Mouse (Mus musculus) layer of hippocampus, postnatal 36 days (tissue): ENCODE data around the gene Mrpl43. TPM values are rescaled to one million over a fixed set of nuclear protein-coding genes. Genes with fewer than 3 reads are reported as not detected.
"Not testable (repeated sequence)": the region's sequence is repeated elsewhere in the genome, so short reads cannot be mapped to it uniquely, and the experiment has no call there.

ENCODE experiments used
- DNase-seq, 2 experiments: peaks; one replicate each; pipeline ENCODE4 v3.0.0; 2022
- total RNA-seq, 2 experiments: library from RNA; stranded (reverse); gene quantifications; 2 replicates each; pipeline ENCODE4 v1.2.3; 2021

The Mrpl43 gene
- 10 to 100 TPM; 37.6 to 41.8 TPM for total RNA-seq

DNA sequence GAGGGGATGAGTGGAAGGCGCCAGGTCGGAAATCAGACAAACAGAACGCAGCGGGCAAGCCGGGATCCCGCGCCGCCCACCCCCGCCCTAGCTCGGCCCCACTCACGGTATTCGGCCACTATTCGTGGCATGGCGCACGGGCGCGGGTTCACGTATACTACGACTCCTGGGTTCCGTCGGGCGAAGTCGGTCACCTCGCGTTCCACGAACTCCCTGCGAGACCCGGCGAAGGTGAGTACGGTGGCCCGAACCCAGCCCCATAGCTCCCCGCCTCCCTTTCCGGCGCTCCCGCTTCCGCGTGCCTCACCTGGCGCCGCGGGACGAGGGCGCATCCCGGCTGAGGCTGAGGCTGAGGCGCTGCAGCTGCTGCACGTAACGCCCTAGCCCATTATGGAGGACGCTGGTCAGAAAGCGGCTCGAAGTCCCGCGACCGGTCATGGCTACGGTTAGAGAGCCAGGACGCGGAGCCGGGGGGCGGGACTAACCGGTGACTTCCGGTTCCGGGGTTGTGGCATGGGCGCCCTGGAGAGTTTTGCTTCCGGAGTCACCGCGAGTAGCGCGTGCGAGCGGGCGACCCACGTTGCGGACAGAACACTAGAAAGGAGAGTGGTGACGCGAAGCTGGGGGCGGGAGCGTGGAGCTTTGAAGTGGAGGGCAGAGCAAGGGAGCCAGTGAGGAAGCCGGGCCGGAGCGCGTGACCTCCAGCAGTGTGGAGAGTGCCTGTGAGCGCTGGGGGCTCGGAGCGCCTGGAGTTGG is at the start of gene Mrpl43:
Gene Mrpl43 (minus strand): TSS at position 486 of the 756 bp plus-strand sequence.
- peak; percentile 95 to 96 for DNase-seq

DNA sequence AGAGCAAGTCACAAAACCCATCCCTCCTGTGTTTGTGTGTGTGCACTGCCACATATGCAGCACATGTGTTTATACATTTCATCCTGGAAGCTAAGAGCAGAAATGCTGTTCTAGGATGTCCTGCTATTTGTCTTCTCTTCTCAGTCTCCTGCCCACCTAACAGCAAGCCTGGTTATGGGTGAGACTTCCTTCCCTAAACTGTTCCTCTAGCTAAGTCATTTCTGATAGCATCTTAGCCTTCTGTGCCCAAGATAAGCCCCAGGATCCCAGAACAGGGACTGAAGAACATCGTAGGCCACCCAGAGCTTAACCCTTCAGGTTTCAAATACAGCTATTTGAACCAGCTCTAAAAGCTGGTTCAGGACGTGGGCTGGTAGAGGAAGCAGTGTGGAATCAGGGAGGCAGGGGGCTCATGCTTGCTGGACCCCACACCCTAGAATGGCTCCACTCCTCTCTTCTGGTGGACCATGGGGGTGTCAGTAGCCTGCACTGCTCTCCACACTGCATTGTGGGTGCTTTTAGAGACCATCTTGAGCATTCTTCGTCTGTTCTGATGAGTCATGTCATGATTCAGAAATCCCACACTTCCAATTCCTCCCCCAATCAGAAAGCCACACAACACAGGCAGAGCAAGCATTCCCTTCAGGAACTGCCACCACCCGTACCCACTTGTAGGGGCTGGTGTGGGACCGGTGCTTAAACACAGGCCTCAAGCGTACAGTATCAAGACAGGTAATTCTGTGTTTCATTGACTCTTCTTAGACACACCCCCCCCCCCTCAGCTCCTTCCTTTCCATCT is 48.8 kb upstream of the Mrpl43 start:
- no peak for DNase-seq

DNA sequence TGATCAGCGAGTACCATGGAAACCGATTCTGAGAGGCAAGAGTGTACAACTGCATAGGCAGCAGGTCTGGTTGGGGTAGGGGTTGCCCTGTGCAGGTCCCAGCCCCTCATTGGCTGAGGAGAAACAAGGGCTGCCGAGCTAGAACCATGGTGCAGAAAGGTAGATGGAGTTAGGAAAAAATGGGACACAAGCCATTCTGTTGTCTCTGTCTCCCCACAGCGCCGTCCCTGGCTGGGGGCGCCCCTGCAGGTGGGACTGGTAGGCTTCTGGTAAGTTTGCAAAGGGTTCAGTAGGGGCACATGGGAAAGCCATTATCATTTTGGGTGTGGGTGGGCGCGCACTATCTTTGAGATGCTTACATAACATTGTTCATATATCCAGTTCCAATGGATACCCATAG is 47.2 kb upstream of the Mrpl43 start:
- DNase-seq: no peak

DNA sequence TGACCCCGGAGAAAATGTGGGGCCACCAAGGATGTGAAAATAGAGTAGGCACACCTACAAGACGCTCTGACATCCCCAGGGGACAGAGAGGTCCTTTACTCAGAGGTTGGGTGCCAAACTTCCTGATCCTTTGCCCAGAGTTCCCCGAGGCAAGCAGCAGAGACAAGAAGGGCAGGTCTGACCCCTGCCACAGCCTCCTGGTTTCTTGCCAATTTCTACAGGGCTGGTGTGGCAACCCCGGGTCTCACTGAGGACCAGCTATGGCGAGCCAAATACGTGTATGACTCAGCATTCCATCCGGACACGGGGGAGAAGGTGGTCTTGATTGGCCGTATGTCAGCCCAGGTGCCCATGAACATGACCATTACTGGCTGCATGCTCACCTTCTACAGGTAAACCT is 43.3 kb upstream of the Mrpl43 start:
- no peak for DNase-seq

DNA sequence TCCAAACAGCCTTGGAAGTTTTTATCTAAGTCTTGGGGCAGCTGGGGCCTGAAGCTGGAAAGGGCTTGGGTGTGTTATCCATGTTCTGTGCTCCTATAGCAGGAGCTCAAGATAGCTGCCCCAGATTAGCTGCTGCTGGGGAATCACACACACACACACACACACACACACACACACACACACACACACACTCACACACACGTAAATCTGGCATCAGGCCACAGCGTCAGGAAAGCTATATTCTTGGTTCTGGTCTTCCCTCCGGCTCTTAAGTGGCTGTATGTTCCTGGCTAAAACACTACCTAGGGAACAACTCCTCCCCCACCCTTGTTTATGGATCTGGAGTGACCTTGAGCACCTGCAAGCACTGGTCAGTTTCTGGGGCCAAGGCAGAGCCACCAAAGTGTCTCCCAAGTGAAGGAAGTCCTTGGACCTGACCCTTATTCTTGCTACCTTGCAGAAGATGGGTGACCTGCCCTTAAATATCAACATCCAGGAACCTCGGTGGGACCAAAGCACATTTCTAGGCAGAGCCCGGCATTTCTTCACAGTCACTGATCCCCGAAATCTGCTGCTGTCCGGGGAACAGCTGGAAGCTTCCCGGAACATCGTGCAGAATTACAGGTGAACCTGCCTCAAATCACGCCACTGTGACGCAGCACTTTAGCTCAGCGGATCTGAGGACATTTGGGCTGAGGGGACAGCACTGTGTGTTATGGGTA is 42.6 kb upstream of the Mrpl43 start:
- DNase-seq: no peak

DNA sequence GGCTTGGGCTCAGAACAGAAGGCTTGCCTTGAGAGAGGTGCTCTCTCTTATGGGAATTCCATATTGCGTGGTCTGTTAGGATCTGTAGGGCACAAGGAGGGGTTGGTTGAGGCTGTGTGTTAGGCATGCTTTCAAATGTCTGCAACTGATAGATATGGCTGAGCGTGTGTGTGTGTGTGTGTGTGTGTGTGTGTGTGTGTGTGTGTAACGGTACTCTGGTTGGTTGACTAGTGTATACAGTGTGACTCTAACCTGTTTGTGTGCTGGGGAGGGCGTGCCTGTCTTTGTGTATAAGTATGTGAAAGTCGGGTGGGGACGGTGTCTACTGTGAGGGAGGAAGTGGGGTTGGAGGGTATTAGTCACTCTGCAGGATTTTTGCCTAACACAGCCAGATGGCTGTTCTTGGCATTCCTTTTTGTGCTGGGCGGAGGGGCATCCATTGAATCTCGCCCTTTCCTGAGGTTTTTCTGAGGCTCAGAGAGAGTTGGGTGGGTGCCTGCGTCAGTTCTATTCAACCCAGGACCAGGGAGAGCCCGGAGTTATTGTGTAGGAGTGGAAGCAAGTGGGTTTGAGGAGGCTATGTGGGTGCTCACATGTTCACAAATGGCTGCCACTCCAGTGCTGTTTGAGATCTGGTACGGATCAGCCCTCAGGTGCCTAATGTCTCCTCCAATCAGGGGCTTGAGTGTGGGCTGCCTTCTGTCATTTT is 41.8 kb upstream of the Mrpl43 start:
- DNase-seq: peak; percentile 80 to 81

DNA sequence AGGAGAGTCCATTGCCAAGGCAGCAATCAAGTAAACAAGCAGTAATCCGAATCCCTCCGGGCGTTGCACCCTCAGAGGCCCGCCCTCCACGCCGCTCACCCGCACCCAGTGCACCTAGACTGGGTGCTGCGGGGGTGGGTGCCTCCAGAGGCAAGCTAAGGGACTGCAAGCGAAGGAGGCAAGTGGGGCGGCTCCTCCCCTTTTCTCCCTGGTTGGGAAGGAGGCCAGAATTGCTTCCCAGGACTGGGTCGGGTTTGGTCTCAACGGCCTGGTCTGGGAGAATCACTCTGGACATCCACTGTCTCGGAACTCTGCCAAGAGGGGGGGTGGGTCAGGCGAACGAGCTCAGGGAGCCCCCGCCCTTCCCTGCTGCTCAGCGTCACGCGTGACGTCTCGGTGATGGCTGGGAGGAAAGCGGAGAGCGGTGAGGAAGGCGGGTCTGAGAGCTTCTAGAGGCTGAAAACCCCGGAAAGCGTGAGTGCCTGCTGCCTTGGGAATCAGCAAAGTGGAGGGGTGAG is 41.2 kb upstream of the Mrpl43 start, which contains the start of gene Sfxn3:
Gene Sfxn3 (plus strand): TSS at position 87 of the 518 bp plus-strand sequence.
- peak; percentile 91 to 92 for DNase-seq

DNA sequence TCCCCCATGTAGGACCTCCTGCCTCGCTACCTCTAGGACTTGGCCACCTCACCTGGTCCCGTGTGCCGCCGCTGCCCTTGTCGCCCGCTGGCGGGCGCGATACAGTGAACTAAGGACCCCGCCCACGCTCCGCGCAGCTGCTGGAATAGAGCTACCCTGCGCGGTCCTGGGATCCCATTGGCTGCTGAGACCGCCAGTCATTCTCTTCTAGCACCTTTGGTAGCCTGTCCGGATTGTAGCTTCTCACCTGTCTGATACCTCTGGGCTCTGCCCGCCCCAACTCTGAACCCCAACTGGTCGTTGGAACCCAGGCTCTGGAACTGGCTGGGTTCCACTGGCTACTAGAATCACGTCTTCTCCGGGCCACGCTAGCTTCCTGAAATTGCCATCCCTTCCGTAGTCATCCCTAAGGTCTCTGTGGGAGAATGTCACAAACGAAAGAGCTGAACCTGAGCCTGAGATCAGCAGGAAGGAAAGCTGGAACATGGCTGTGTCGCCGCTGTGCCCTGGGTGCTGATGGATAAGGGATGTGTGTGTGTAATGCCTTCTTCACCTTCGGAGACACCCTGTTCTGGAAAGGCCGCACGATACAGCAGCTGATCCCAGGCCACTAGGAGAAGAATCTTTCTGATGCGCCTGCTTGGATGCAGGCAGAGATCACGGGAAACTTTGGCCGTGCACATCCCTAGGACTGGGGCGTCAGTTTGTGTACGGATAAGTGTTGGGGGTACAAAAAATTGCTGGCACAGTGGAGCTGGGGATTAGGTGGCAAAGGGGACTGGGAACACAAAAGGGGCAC is 40.5 kb upstream of the Mrpl43 start:
- peak; percentile 59 to 67 for DNase-seq

DNA sequence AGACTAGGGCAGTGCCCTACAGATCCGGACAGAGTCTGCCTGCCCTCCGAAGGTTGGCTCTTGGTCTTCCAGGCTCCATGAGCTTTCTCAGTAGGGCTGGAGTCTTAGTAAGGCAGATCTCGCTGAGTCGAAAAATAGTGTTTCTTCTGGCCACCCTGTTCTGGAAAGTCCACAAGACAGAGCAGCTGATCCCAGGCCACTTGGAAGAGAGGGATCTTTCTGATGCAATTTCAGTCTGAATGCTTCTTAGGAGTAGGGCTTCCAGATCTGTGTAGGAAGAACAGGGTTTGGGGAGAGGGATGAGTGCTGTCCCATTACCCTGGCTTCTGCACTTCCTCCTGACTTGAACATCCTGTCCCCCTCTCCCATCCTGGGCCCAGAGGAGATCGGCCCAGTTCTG is 39.4 kb upstream of the Mrpl43 start, which contains the start of gene Pdzd7:
Gene Pdzd7 (minus strand): TSS at position 67 of the 400 bp plus-strand sequence.
- DNase-seq: no peak

DNA sequence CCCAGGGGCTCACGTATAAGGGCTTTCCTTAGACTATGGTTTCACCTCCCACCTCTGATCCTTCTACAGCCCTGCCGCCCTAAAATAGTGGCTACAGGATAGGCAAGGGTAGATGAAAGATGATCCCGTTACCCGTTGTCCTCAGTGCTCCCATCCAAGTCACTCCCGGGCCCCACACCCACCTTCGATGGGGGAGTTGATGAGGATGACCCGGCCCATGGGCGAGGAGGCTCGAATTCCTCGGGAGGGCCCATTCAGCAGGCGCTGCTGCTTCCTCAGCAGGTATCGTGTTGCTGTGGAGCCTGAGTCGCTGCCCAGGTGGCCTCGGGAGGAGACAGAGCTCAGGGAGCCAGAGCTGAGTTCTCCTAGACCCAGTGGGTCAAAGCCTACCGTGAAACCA is 39.0 kb upstream of the Mrpl43 start:
- no peak for DNase-seq

DNA sequence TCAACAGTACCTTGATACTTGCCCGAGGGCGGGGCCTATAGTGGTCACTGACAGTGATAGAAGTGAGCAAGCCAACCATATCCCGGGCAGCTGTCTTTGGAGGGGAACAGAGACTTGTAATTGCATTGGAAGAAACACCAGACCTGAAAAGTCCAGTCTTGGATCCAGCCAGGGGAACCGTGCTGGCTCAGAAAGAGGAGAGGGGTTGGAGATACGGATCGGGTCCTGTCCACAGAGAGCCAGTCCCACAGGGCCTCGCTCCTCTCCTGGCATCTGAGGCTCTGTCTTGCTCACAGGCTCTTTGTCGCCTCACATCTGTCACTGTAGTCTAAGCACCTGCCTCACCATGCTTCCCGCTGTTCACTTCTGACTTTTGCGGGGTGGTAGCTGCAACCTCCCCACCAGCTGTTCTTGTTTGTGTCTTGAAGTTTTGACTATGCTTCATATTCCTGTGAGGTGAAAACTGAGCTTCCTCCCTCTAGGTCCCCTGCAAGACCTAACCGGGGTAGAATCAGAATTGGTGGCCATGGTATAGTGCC is 38.2 kb upstream of the Mrpl43 start:
- no peak for DNase-seq

DNA sequence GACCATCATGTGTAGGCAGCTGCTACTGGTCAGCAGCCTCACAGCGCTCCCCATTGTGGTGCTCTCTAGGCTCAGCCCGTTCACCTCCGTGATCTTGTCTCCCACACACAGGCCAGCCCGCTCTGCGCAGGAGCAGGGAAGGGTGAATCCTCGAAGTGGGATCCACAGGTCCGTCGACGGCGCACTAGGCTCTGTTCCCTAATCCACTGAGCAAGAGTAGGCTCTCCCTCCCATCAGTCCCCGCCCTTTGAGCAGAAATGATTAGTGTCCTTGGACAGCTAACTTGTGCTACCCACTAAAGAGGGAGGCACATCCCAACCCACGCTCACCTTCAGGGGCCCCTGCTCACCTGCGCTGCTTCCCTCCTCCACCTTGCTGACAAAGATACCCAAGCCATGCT is 34.0 kb upstream of the Mrpl43 start:
- DNase-seq: no peak

DNA sequence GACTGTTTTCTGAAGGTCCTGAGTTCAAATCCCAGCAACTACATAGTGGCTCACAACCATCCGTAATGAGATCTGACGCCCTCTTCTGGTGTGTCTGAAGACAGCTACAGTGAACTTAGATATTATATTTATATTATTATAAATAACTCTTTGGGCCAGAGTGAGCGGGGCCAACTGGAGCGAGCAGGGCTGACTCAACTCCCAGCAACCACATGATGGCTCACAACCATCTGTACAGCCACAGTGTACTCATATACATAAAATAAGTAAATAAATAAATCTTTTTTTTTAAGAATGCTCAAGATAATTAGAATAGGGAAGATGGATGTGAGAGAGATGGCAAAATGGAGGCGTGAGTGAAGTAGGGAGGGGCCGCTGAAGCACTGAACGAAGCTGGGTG is 32.0 kb upstream of the Mrpl43 start:
- not testable (repeated sequence) for DNase-seq

DNA sequence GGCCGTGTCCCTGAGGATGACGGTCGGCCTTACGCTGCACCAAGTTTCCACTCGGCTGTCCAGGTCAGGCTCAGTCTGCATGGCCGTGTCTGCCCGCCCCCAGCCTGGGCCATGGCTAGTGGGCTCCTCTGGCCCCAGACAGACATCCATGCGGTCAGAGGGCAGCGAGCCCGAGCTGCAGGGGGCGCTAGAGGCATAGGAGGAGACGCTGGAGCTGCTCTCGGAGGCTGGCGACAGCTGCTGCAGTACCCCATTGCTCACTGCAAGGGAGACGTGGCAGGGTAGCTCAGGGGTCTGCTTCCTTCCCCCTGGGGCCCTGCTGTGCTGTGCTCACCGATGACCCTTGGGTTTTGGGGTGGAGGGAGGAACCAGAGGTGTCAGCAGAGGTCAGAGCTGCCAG is 30.6 kb upstream of the Mrpl43 start:
- no peak for DNase-seq

DNA sequence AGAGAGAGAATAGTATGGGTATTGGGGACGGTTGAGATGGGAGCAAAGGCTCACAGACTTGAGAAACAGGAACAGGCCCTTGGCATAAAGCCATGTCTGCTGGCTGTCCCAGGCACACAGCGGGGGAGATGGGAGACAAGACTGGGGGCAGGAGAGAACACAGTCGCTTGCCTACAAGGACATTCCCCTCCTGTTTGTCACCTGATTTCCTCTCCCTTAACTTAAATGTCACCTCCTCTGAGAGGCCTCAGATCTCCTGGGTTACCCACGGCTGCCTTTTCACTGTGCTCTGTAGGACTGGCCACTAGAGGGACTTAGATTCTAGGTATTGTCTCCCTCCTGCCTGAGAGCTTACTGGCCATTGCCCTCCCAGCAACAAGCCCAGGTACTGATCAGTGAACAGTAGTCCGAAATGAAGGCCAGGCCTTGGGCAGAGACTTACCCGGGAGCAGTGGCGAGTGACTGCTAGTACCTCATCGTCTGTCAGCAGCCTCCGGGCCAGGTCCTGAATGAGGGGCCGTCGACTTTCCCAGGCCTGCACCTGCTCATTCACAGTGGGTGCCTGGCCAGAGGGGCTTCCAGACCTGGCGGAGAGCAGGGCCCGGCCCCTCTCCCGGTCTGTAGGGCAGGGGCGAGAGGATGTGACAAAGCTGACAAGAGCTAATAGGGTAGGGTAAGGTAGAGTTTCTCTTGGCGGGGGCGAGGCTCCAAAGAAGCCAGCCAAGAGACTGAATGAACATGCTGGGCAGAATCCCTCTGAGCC is 26.5 kb upstream of the Mrpl43 start:
- DNase-seq: no peak

DNA sequence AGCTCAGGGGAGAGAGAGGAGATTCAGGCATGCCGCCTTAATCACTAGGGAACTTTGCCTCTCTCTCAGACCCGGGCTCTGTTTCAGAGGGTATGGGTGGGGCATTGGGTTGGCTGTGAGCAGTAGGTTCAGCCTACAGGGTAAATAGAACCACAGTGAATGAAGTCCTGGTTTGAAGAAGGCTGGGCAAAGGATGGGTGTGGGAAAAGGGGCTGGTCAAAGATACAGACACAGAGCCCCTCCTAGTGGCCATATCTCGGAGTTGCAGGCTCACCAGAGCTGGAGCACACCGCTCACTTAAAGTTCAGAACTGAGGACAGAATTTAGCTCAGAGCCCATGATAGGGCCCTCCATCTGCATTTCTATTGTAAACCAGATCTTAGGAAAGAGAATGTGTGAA is 25.5 kb upstream of the Mrpl43 start:
- peak; percentile 72 to 76 for DNase-seq

DNA sequence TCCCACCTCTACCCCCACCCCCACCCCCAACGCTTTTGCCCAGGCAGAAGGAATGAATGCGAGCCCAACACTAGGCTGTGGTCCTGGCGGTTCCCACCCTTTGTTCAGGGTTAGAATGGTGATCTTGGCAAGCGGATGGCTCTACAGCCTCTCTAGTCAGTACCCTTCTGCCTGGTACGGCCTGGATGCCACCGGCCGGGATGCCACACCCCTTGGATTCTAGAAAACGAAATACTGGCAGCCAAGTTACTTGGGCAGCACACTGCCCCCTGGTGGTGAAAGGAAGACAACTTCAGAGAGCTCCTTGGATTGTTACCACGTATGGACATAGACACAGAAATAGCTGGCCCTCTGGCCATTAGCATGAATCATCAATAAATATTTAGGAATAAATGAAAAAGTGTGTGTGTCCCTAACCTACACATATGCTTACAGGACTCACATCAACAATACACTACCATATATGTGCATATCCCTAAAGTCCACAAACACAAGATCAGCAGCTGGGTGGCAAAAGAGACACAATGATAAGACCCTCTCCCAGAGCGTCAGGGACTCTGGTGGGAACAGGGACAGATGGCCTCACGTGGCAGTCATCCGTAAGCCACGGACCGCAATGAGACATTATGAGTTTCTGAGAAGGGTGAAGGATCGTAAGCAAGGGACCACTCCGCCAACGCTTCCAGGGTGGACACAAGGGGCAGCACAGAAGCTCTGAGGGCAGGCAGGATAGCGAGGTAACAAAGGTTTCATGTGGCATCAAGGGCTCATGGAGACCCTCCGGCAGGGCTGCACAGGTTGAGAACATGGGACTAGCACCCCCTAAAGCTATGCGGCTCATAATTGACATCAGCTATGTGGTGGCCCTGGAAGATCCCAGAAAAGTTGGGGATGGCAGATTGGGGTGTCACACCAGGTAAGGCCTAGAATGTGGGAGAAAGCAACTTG is 24.8 kb upstream of the Mrpl43 start:
- peak; percentile 66 for DNase-seq

DNA sequence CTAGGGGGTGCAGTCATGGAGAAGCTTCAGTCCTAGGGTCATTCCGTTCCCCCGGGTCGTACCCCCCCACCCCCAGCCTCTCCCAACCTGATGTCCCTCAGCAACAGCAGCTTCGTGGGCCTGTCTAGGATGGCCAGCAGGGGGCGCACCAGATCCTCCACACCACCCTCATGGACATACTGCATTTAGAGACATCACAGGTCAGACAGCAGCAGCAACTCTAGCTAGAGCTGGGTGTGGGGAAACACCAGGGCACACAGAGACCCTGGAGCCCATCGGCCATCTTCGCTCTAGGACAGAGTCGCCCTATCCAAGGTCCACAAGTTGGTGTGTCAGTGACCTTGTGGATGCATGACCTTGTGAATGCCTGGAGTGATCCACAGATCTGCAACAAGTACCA is 23.9 kb upstream of the Mrpl43 start:
- peak in 1 of 2 experiments; percentile 49 for DNase-seq

DNA sequence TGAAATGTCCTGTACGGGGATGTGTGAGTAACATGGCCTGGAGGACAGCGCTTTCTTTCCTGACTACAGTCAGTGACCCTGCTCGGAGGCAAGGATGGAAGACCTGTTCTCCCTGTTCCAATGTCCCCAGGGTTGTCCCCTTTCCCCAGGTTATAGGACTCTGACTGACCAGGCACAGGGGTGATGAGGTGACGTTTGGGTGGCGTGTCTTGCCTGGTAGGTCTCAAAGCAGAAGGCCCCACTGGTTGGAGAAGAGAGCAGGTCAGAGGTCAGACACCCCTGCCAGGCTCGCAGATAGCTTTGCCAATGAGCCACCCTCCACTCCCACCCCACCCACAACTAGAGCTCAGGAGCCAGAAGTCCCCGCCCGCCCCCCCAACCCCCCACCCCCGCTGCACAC is 23.3 kb upstream of the Mrpl43 start:
- DNase-seq: no peak
